Mouse (Mus musculus) ES-Bruce4 (cell line): Measurements from ENCODE around the gene Maml3.

ENCODE experiments used
- CTCF ChIP-seq: IDR thresholded peaks from one replicate; pipeline ENCODE4 v1.8.1; 2011; ENCODE audit warnings: low read depth, low read length
- EP300 ChIP-seq: IDR thresholded peaks from 2 replicates; pipeline ENCODE4 v1.6.1; 2011; ENCODE audit warnings: low read depth, low read length; ENCODE audit not compliant: insufficient read depth

DNA sequence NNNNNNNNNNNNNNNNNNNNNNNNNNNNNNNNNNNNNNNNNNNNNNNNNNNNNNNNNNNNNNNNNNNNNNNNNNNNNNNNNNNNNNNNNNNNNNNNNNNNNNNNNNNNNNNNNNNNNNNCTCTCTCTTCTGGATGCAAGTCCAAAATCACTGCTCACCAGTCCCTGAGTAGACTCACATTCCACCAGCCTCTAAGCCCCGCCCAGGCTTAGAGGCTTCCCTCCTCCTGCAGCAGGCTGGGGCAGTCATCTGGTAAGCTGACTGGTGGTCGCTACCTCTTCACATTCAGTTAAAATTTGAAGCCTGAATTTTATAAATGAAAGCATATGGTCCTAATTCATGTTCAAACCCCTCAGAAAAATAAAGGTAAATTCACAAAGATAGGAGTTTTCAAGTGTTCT lies 436.3 kb downstream of the Maml3 start:
- no peak for TF ChIP-seq CTCF
- no peak for TF ChIP-seq EP300
